Mouse (Mus musculus): ENCODE results near the gene Smg5. TPM values are rescaled to one million over a fixed set of nuclear protein-coding genes. Genes with fewer than 3 reads are reported as not detected.
A peak's percentile ranks its signal among the peaks of the same experiment; 100 is the strongest.
"Not testable (repeated sequence)": the region's sequence is repeated elsewhere in the genome, so short reads cannot be mapped to it uniquely, and the experiment has no call there.

Gene Smg5
- polyA plus RNA-seq, 1 experiment from 2014 or later = 54.4 TPM

GRCm38 (mm10) chr3:88363700-88364099 is 27.6 kb downstream of the Smg5 start:
- TF ChIP-seq CTCF (IDR thresholded peaks at IDR 0.05; ENCODE audit: low read depth) = no peak
- Histone ChIP-seq H3K9me3 (ENCODE audit: low read depth, low read length) (no peaks in the 10 kb centered on the region), H3K36me3 (ENCODE audit: insufficient read depth) (peaks cover 40% of the 10 kb centered on the region), H3K4me1 (ENCODE audit: insufficient read depth) (peaks cover 5% of the 10 kb centered on the region; the same call in 1 of the 2 replicates), H3K4me2 (peak overlapping the region; percentile 55; the same call in 1 of the 2 replicates), H3K27ac (ENCODE audit: low read depth) (peak overlapping the region; percentile 73; the same call in 1 of the 2 replicates), H3K27me3 (ENCODE audit: insufficient read depth, low read length) (peaks cover 21% of the 10 kb centered on the region), H3K9ac (no peak overlapping the region), H3K4me3 (ENCODE audit: low read depth, low read length) (no peak overlapping the region)
- ATAC-seq (ENCODE audit: insufficient read depth) (peak; percentile 25; the same call in 1 of the 2 replicates), DNase-seq (peak; percentile 33)
- 45% methylated on average over 4 of the region's 4 CpGs for WGBS

- Histone ChIP-seq H3K9ac (peak within 1 kb of the TSS; percentile 7), H3K4me2 (peak within 1 kb of the TSS; percentile 55), H3K4me1 (ENCODE audit: insufficient read depth) (peaks cover 5% of the 10 kb centered on the region; the same call in 1 of the 2 replicates), H3K9me3 (ENCODE audit: low read depth, low read length) (no peaks in the 10 kb centered on the region), H3K36me3 (ENCODE audit: insufficient read depth) (peaks cover 33% of the 10 kb centered on the region), H3K4me3 (ENCODE audit: low read depth, low read length) (peak within 1 kb of the TSS; percentile 26), H3K27ac (ENCODE audit: low read depth) (peak within 1 kb of the TSS; percentile 73; the same call in 1 of the 2 replicates), H3K27me3 (ENCODE audit: insufficient read depth, low read length) (peaks cover 21% of the 10 kb centered on the region)
- ATAC-seq (ENCODE audit: insufficient read depth) = peak; percentile 63
- no peak for TF ChIP-seq CTCF (IDR thresholded peaks at IDR 0.05; ENCODE audit: low read depth)
- 2% methylated on average over 16 of the region's 16 CpGs for WGBS
- DNase-seq = peak; percentile 91
These were observed 28.3 kb downstream of the Smg5 start, which contains the start of gene Paqr6 for GRCm38 (mm10) chr3:88364337-88364736. Paqr6 (plus strand) TSS chr3:88364584.

- no peak for DNase-seq
- Histone ChIP-seq H3K9ac (no peak overlapping the region), H3K27me3 (ENCODE audit: insufficient read depth, low read length) (peaks cover 21% of the 10 kb centered on the region), H3K4me1 (ENCODE audit: insufficient read depth) (peaks cover 5% of the 10 kb centered on the region; the same call in 1 of the 2 replicates), H3K9me3 (ENCODE audit: low read depth, low read length) (no peaks in the 10 kb centered on the region), H3K4me3 (ENCODE audit: low read depth, low read length) (no peak overlapping the region), H3K27ac (ENCODE audit: low read depth) (no peak overlapping the region), H3K4me2 (no peak overlapping the region), H3K36me3 (ENCODE audit: insufficient read depth) (peaks cover 18% of the 10 kb centered on the region)
- TF ChIP-seq CTCF (IDR thresholded peaks at IDR 0.05; ENCODE audit: low read depth) = no peak
- 36% methylated on average over 34 of the region's 34 CpGs for WGBS
- no peak for ATAC-seq (ENCODE audit: insufficient read depth)
These were observed 29.8 kb downstream of the Smg5 start for GRCm38 (mm10) chr3:88365705-88366361.

DNA sequence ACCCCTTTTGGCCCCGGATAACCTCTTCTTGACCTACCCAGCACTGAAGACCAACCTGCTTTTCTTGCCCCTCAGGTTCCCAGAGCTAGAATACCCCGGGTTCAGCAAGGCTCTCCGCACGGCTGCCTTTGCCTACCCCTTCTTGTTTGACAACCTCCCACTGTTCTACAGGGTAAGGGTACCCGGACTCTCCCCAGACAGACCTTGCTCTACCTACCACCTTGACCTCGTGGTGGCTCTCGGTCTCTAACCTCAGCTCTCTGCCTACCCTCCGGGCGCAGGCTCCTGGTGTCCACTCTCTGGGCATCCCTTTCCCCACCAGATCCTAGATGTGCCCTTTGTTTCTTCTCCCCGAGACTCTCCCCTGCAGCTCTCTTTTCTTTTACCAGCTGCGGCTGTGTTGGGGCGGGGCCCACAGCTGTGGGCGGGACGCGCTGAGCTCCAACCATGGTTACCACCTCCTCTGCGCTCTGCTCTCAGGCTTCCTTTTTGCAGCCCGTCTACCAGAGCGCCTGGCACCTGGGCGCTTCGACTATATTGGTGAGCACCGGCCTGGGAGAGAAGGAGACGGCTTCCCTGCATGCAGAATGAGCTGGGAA is 30.9 kb downstream of the Smg5 start:
- DNase-seq (peak; percentile 32), ATAC-seq (ENCODE audit: insufficient read depth) (peak; percentile 78; the same call in 1 of the 2 replicates)
- not testable (repeated sequence) for H3K36me3 ChIP-seq (ENCODE audit: insufficient read depth); H3K9ac ChIP-seq; H3K9me3 ChIP-seq (ENCODE audit: low read depth, low read length); H3K27ac ChIP-seq (ENCODE audit: low read depth); H3K4me1 ChIP-seq (ENCODE audit: insufficient read depth); H3K4me3 ChIP-seq (ENCODE audit: low read depth, low read length)
- 4% methylated on average over 16 of the region's 22 CpGs for WGBS
- Histone ChIP-seq H3K27me3 (ENCODE audit: insufficient read depth, low read length) (peaks cover 21% of the 10 kb centered on the region), H3K4me2 (peak overlapping the region; percentile 50)

DNA sequence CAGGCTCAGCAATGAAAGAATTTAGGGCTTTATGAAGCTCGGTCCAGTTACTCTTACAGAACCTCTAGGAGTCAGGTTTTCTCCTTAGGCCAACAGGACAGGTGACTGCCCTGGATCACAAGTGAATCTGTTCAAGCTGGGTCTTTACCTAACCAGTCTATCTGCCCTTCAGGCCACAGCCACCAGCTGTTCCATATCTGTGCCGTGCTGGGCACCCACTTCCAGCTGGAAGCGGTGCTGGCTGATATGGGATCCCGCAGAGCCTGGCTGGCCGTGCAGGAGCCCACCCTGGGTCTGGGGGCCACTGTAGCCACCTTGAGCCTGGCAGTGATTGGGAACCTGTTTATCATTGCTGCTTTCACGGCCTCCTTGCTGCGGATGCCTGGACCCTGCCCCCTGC is 31.5 kb downstream of the Smg5 start:
- H3K9me3 ChIP-seq (ENCODE audit: low read depth, low read length); H3K36me3 ChIP-seq (ENCODE audit: insufficient read depth); H3K27ac ChIP-seq (ENCODE audit: low read depth); H3K4me3 ChIP-seq (ENCODE audit: low read depth, low read length); H3K9ac ChIP-seq; H3K4me2 ChIP-seq; DNase-seq; H3K4me1 ChIP-seq (ENCODE audit: insufficient read depth); ATAC-seq (ENCODE audit: insufficient read depth): not testable (repeated sequence)
- WGBS = 46% methylated on average over 3 of the region's 7 CpGs
- H3K27me3 ChIP-seq (ENCODE audit: insufficient read depth, low read length) = peaks cover 21% of the 10 kb centered on the region

GRCm38 (mm10) chr3:88368511-88368910 is 32.5 kb downstream of the Smg5 start:
- not testable (repeated sequence) for H3K4me3 ChIP-seq (ENCODE audit: low read depth, low read length); H3K4me2 ChIP-seq; H3K4me1 ChIP-seq (ENCODE audit: insufficient read depth); H3K36me3 ChIP-seq (ENCODE audit: insufficient read depth); H3K27ac ChIP-seq (ENCODE audit: low read depth); H3K9me3 ChIP-seq (ENCODE audit: low read depth, low read length); DNase-seq; ATAC-seq (ENCODE audit: insufficient read depth); H3K9ac ChIP-seq
- H3K27me3 ChIP-seq (ENCODE audit: insufficient read depth, low read length) = peaks cover 21% of the 10 kb centered on the region
- 60% methylated on average over 7 of the region's 7 CpGs for WGBS

GRCm38 (mm10) chr3:88372643-88373042 is 36.6 kb downstream of the Smg5 start, which contains the start of gene Bglap3:
Bglap3 (minus strand) TSS chr3:88372743.
- H3K9me3 ChIP-seq (ENCODE audit: low read depth, low read length); H3K27ac ChIP-seq (ENCODE audit: low read depth); H3K9ac ChIP-seq; H3K4me3 ChIP-seq (ENCODE audit: low read depth, low read length); H3K36me3 ChIP-seq (ENCODE audit: insufficient read depth); H3K4me1 ChIP-seq (ENCODE audit: insufficient read depth); ATAC-seq (ENCODE audit: insufficient read depth); H3K4me2 ChIP-seq; H3K27me3 ChIP-seq (ENCODE audit: insufficient read depth, low read length); DNase-seq: not testable (repeated sequence)
- 90% methylated on average over 9 of the region's 9 CpGs for WGBS

- H3K4me3 ChIP-seq (ENCODE audit: low read depth, low read length); H3K9ac ChIP-seq; H3K36me3 ChIP-seq (ENCODE audit: insufficient read depth); H3K4me1 ChIP-seq (ENCODE audit: insufficient read depth); H3K27me3 ChIP-seq (ENCODE audit: insufficient read depth, low read length); H3K9me3 ChIP-seq (ENCODE audit: low read depth, low read length); H3K27ac ChIP-seq (ENCODE audit: low read depth): not testable (repeated sequence)
- peak overlapping the region; percentile 37 for H3K4me2 ChIP-seq
- ATAC-seq (ENCODE audit: insufficient read depth) (peak; percentile 92), DNase-seq (peak; percentile 70)
- WGBS = 8% methylated on average over 17 of the region's 19 CpGs
These were observed 39.9 kb downstream of the Smg5 start for GRCm38 (mm10) chr3:88375750-88376626.

DNA sequence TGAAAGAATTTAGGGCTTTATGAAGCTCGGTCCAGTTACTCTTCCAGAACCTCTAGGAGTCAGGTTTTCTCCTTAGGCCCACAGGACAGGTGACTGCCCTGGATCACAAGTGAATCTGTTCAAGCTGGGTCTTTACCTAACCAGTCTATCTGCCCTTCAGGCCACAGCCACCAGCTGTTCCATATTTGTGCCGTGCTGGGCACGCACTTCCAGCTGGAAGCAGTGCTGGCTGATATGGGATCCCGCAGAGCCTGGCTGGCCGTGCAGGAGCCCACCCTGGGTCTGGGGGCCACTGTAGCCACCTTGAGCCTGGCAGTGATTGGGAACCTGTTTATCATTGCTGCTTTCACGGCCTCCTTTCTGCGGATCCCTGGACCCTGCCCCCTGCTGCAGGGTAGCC is 40.6 kb downstream of the Smg5 start:
- peak overlapping the region; percentile 37; the same call in 1 of the 2 replicates for H3K4me2 ChIP-seq
- H3K4me3 ChIP-seq (ENCODE audit: low read depth, low read length); H3K27me3 ChIP-seq (ENCODE audit: insufficient read depth, low read length); H3K9ac ChIP-seq; H3K36me3 ChIP-seq (ENCODE audit: insufficient read depth); H3K4me1 ChIP-seq (ENCODE audit: insufficient read depth); DNase-seq; H3K27ac ChIP-seq (ENCODE audit: low read depth); H3K9me3 ChIP-seq (ENCODE audit: low read depth, low read length): not testable (repeated sequence)
- 18% methylated on average over 5 of the region's 7 CpGs for WGBS
- ATAC-seq (ENCODE audit: insufficient read depth) = peak; percentile 32; the same call in 1 of the 2 replicates
